Mouse (Mus musculus): Measurements from ENCODE around the gene Hadha. TPM values are rescaled to one million over a fixed set of nuclear protein-coding genes. Genes with fewer than 3 reads are reported as not detected.
A peak's percentile ranks its signal among the peaks of the same experiment; 100 is the strongest.

Hadha gene
- polyA plus RNA-seq, 1 experiment from 2014 or later: 123 TPM

GRCm38 (mm10) chr5:30103340-30103739, 51.6 kb downstream of the Hadha start:
- H3K4me2 ChIP-seq (replicated peaks): no peak overlapping the region
- no peak for ATAC-seq (ENCODE audit: insufficient number of reproducible peaks, low FRiP score, low TSS enrichment, low read depth)
- H3K27ac ChIP-seq (replicated peaks): no peak overlapping the region
- H3K4me1 ChIP-seq: peaks cover 21% of the 10 kb centered on the region
- no peaks in the 10 kb centered on the region for H3K9me3 ChIP-seq (replicated peaks)
- no peaks in the 10 kb centered on the region for H3K36me3 ChIP-seq
- H3K27me3 ChIP-seq: peaks cover 51% of the 10 kb centered on the region
- H3K4me3 ChIP-seq (replicated peaks): no peak overlapping the region
- WGBS: 90% methylated on average over 3 of the region's 3 CpGs
- no peak overlapping the region for H3K9ac ChIP-seq

GRCm38 (mm10) chr5:30098260-30098659, 56.7 kb downstream of the Hadha start:
- 88% methylated on average over 1 of the region's 1 CpGs for WGBS
- Histone ChIP-seq H3K4me2 (replicated peaks) (no peak overlapping the region), H3K36me3 (no peaks in the 10 kb centered on the region), H3K4me3 (replicated peaks) (no peak overlapping the region), H3K27me3 (peaks cover 2% of the 10 kb centered on the region), H3K9me3 (replicated peaks) (no peaks in the 10 kb centered on the region), H3K27ac (replicated peaks) (no peak overlapping the region), H3K4me1 (no peaks in the 10 kb centered on the region), H3K9ac (no peak overlapping the region)
- no peak for ATAC-seq (ENCODE audit: insufficient number of reproducible peaks, low FRiP score, low TSS enrichment, low read depth)

- Histone ChIP-seq H3K36me3 (no peaks in the 10 kb centered on the region), H3K9me3 (replicated peaks) (no peaks in the 10 kb centered on the region), H3K4me2 (replicated peaks) (no peak overlapping the region), H3K9ac (no peak overlapping the region), H3K27me3 (no peaks in the 10 kb centered on the region), H3K4me3 (replicated peaks) (no peak overlapping the region), H3K4me1 (no peaks in the 10 kb centered on the region), H3K27ac (replicated peaks) (no peak overlapping the region)
- 63% methylated on average over 6 of the region's 6 CpGs for WGBS
- no peak for ATAC-seq (ENCODE audit: insufficient number of reproducible peaks, low FRiP score, low TSS enrichment, low read depth)
These were observed 59.2 kb downstream of the Hadha start for GRCm38 (mm10) chr5:30095731-30096130.

GRCm38 (mm10) chr5:30094399-30094798, 60.6 kb downstream of the Hadha start:
- no peaks in the 10 kb centered on the region for H3K36me3 ChIP-seq
- 44% methylated on average over 2 of the region's 2 CpGs for WGBS
- no peaks in the 10 kb centered on the region for H3K9me3 ChIP-seq (replicated peaks)
- ATAC-seq (ENCODE audit: insufficient number of reproducible peaks, low FRiP score, low TSS enrichment, low read depth): no peak
- H3K27me3 ChIP-seq: no peaks in the 10 kb centered on the region
- H3K4me2 ChIP-seq (replicated peaks): no peak overlapping the region
- no peaks in the 10 kb centered on the region for H3K4me1 ChIP-seq
- no peak overlapping the region for H3K9ac ChIP-seq
- H3K27ac ChIP-seq (replicated peaks): no peak overlapping the region
- H3K4me3 ChIP-seq (replicated peaks): no peak overlapping the region

- H3K9me3 ChIP-seq (replicated peaks): no peaks in the 10 kb centered on the region
- WGBS: 63% methylated on average over 13 of the region's 13 CpGs
- no peak overlapping the region for H3K4me3 ChIP-seq (replicated peaks)
- H3K27ac ChIP-seq (replicated peaks): no peak overlapping the region
- no peak overlapping the region for H3K9ac ChIP-seq
- no peaks in the 10 kb centered on the region for H3K4me1 ChIP-seq
- no peak overlapping the region for H3K4me2 ChIP-seq (replicated peaks)
- no peak for ATAC-seq (ENCODE audit: insufficient number of reproducible peaks, low FRiP score, low TSS enrichment, low read depth)
- no peaks in the 10 kb centered on the region for H3K36me3 ChIP-seq
- H3K27me3 ChIP-seq: no peaks in the 10 kb centered on the region
These were observed 62.3 kb downstream of the Hadha start for GRCm38 (mm10) chr5:30092701-30093100.

GRCm38 (mm10) chr5:30072825-30073821, 81.8 kb downstream of the Hadha start, which contains the start of gene Tyms:
Gene Tyms (minus strand): TSS chr5:30073617.
- Histone ChIP-seq H3K27ac (replicated peaks) (peak within 1 kb of the TSS; percentile 86), H3K9me3 (replicated peaks) (no peaks in the 10 kb centered on the region), H3K36me3 (peaks cover 23% of the 10 kb centered on the region), H3K9ac (peak within 1 kb of the TSS; percentile 65), H3K27me3 (no peaks in the 10 kb centered on the region), H3K4me1 (peaks cover 3% of the 10 kb centered on the region; the same call in 1 of the 2 replicates), H3K4me3 (replicated peaks) (peak within 1 kb of the TSS; percentile 79), H3K4me2 (replicated peaks) (peak within 1 kb of the TSS; percentile 75)
- ATAC-seq (ENCODE audit: insufficient number of reproducible peaks, low FRiP score, low TSS enrichment, low read depth): peak; percentile 87
- 2% methylated on average over 45 of the region's 45 CpGs for WGBS

GRCm38 (mm10) chr5:30072377-30072776, 82.6 kb downstream of the Hadha start:
- Histone ChIP-seq H3K4me3 (replicated peaks) (peak overlapping the region; percentile 79), H3K9me3 (replicated peaks) (no peaks in the 10 kb centered on the region), H3K9ac (peak overlapping the region; percentile 65; the same call in 1 of the 2 replicates), H3K4me2 (replicated peaks) (peak overlapping the region; percentile 75), H3K4me1 (peaks cover 3% of the 10 kb centered on the region; the same call in 1 of the 2 replicates), H3K27me3 (no peaks in the 10 kb centered on the region), H3K36me3 (peaks cover 29% of the 10 kb centered on the region), H3K27ac (replicated peaks) (no peak overlapping the region)
- WGBS: 31% methylated on average over 3 of the region's 3 CpGs
- ATAC-seq (ENCODE audit: insufficient number of reproducible peaks, low FRiP score, low TSS enrichment, low read depth): no peak

- Histone ChIP-seq H3K9me3 (replicated peaks) (no peaks in the 10 kb centered on the region), H3K36me3 (peaks cover 31% of the 10 kb centered on the region), H3K4me3 (replicated peaks) (peak overlapping the region; percentile 79), H3K4me1 (peaks cover 3% of the 10 kb centered on the region; the same call in 1 of the 2 replicates), H3K4me2 (replicated peaks) (peak overlapping the region; percentile 75; the same call in 1 of the 2 replicates), H3K27me3 (no peaks in the 10 kb centered on the region), H3K27ac (replicated peaks) (no peak overlapping the region), H3K9ac (no peak overlapping the region)
- 72% methylated on average over 6 of the region's 6 CpGs for WGBS
- ATAC-seq (ENCODE audit: insufficient number of reproducible peaks, low FRiP score, low TSS enrichment, low read depth): no peak
These were observed 83.3 kb downstream of the Hadha start for GRCm38 (mm10) chr5:30071677-30072076.

MicroRNAs encoded within 50 kb of the gene (microRNA counts, 519-probe panel; counts per million panel counts)
- microRNA mmu-miR-1960: 1,589 counts per million, percentile 15 among the panel's probes with 10 or more counts

Small RNAs within 50 kb of the gene (microRNA-seq; reads per million reads assigned to microRNA genes)
- not detected for gene Mir1960 (ENCODE audit: borderline number of aligned reads)

Other genes with a start within 250 kb of the Hadha start
- 0.25 and 0.29 TPM in 2 replicates for gene Il6, start 142.0 kb downstream of the Hadha start, polyA plus RNA-seq (2015; fragmentation: Nextera tagmentation; extraction: Ambion mirVana)
- gene Tyms, start 81.5 kb downstream of the Hadha start, polyA plus RNA-seq (2015; fragmentation: Nextera tagmentation; extraction: Ambion mirVana): 200 and 215 TPM in 2 replicates
- 0.87 and 1.00 TPM in 2 replicates for gene Garem2, start 50.0 kb downstream of the Hadha start, polyA plus RNA-seq (2015; fragmentation: Nextera tagmentation; extraction: Ambion mirVana)
- not detected in 2 replicates for gene 3110082J24Rik, start 49.1 kb downstream of the Hadha start, polyA plus RNA-seq (2015; fragmentation: Nextera tagmentation; extraction: Ambion mirVana)
- gene Hadhb, start 86 bp upstream of the Hadha start, polyA plus RNA-seq (2015; fragmentation: Nextera tagmentation; extraction: Ambion mirVana): 128 and 140 TPM in 2 replicates
- 0.16 TPM in 1 of 2 replicates, not detected in the other for gene Adgrf3, start 50.6 kb upstream of the Hadha start, polyA plus RNA-seq (2015; fragmentation: Nextera tagmentation; extraction: Ambion mirVana)
- gene Selenoi, start 77.4 kb upstream of the Hadha start, polyA plus RNA-seq (2015; fragmentation: Nextera tagmentation; extraction: Ambion mirVana): 16.0 and 17.5 TPM in 2 replicates
- 4.4 and 8.5 TPM in 2 replicates for gene Drc1, start 126.2 kb upstream of the Hadha start, polyA plus RNA-seq (2015; fragmentation: Nextera tagmentation; extraction: Ambion mirVana)

All from embryonic facial prominence, embryonic 15.5 days (tissue).